Mouse (Mus musculus): ENCODE data around the gene Zswim1. TPM values are rescaled to one million over a fixed set of nuclear protein-coding genes. Genes with fewer than 3 reads are reported as not detected.

Gene Zswim1
- total and polyA plus RNA-seq, 2 experiments from 2014 or later = 25.1 to 35.3 TPM

DNA sequence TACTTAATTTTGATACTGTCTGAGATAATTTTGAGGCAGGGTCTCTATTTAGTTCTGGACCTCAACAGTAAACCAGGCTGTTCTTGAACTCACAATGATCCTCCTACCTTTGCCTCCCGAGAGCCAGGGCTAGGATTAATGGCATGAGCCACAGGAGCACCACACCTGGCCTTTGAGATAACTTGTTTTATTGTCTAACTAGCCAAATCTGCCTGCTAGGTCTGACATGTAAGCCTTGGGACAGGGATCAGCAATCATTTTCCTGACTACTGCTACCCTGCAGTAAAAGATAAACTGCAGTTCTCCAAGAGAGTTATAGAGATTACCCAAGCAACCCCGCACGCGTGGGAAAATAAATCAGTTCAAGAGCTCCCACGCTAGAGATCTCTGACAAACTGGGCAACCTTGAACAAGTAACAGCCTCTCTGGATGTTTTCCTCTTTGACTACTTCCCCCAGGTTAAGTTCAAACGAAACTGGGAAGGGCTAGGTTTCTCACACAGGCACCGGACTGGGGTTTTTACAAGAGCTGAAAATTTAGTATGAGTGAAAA is 37.5 kb upstream of the Zswim1 start:
- peak overlapping the region; percentile 84 for H3K27ac ChIP-seq (ENCODE audit: low read depth, low read length)
- peak overlapping the region; percentile 94 for H3K9ac ChIP-seq (replicated peaks; ENCODE audit: low read length, poor library complexity, severe bottlenecking)
- H3K36me3 ChIP-seq (ENCODE audit: insufficient read depth, low read length) = no peaks in the 10 kb centered on the region
- H3K27me3 ChIP-seq (ENCODE audit: insufficient read depth, low read length) = no peaks in the 10 kb centered on the region
- DNase-seq (ENCODE audit: low spot score) (no peak), ATAC-seq (ENCODE audit: low FRiP score) (no peak)
- H3K4me1 ChIP-seq (ENCODE audit: insufficient read depth, low read length) = peaks cover 6% of the 10 kb centered on the region; the same call in 1 of the 2 replicates
- peak overlapping the region; percentile 77 for H3K4me3 ChIP-seq (ENCODE audit: low read depth, low read length)
- WGBS = 8% methylated on average over 7 of the region's 7 CpGs
- no peaks in the 10 kb centered on the region for H3K9me3 ChIP-seq (ENCODE audit: low read length)
- peak overlapping the region; percentile 90 for H3K4me2 ChIP-seq (ENCODE audit: low read depth, low read length, poor library complexity, severe bottlenecking)
- TF ChIP-seq CTCF (IDR thresholded peaks at IDR 0.05) = no peak

DNA sequence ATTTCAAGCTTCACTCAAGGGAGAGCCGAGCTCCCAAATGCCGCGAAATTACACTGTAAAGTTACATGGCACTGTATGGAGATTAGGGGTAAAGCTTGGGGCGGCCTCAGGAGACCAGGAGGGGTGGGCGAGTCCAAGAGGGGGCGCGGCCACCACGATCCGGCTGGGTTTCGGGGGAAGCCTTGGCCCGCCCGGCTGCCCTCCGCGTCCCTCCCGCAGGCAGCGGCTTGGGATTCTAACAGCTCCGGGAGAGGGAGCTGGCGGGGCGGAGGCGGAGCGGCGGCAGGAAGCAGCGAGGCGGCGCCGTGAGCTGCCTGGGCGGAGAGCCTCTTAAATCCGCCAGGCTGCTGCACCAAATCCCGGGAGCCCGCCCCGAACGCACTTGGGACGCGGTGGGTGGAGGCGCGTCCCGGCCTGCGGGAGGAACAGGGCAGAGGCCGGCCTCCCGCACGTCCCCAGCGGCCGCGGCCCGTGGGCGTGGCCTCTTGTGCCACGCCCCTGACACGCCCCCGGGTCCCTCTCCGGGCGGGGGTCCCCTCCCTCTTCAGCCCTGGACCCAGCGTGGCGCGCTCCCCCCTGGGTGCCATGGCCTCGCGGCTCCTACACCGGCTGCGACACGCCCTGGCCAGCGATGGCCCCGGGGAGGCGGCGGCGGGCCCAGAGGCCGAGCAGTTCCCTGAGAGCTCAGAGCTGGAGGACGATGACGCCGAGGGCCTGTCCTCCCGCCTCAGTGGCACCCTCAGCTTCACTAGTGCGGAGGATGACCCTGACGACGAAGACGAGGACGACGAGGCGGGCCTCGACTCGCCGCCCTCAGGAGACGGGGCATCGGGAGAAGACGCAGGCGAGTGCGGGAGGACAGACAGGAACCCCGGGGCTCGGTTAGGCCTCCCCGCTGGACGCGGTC is 36.8 kb upstream of the Zswim1 start, which contains the start of gene Snx21:
Snx21 (plus strand) TSS at position 343 of the 907 bp plus-strand sequence.
- H3K27ac ChIP-seq (ENCODE audit: low read depth, low read length) = peak within 1 kb of the TSS; percentile 84
- peak; percentile 81 for DNase-seq (ENCODE audit: low spot score)
- peaks cover 6% of the 10 kb centered on the region; the same call in 1 of the 2 replicates for H3K4me1 ChIP-seq (ENCODE audit: insufficient read depth, low read length)
- H3K9ac ChIP-seq (replicated peaks; ENCODE audit: low read length, poor library complexity, severe bottlenecking) = peak within 1 kb of the TSS; percentile 94
- peak within 1 kb of the TSS; percentile 90 for H3K4me2 ChIP-seq (ENCODE audit: low read depth, low read length, poor library complexity, severe bottlenecking)
- peak; percentile 82 for ATAC-seq (ENCODE audit: low FRiP score)
- 2% methylated on average over 75 of the region's 89 CpGs for WGBS
- peak within 1 kb of the TSS; percentile 77 for H3K4me3 ChIP-seq (ENCODE audit: low read depth, low read length)
- peak; percentile 69 for TF ChIP-seq CTCF (IDR thresholded peaks at IDR 0.05)
- no peaks in the 10 kb centered on the region for H3K27me3 ChIP-seq (ENCODE audit: insufficient read depth, low read length)
- H3K36me3 ChIP-seq (ENCODE audit: insufficient read depth, low read length) = peaks cover under 1% of the 10 kb centered on the region; the same call in 1 of the 2 replicates
- H3K9me3 ChIP-seq (ENCODE audit: low read length) = no peaks in the 10 kb centered on the region

DNA sequence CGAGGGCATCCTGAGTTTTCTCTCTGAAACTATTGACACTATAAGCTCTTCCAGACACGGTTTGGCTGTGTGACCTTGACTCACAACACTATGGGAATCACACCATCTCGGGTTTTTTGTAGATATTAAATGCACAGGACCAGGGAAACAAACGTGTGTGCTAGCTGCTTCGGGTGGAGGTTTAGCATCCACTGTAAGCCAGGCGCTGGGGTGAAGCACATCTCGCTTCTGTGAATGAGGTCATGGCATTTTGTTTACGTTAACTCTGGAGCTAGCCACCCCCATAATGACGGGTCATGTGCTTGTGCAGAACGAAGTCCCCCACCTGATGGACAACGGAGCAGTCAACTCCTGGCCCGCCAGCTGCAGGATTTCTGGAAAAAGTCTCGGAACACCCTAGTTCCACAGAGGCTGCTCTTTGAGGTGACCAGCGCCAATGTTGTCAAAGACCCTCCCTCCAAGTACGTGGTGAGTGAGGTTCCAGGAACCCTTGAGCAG is 36.0 kb upstream of the Zswim1 start:
- WGBS = 9% methylated on average over 15 of the region's 15 CpGs
- Histone ChIP-seq H3K27me3 (ENCODE audit: insufficient read depth, low read length) (no peaks in the 10 kb centered on the region), H3K9ac (replicated peaks; ENCODE audit: low read length, poor library complexity, severe bottlenecking) (peak overlapping the region; percentile 94), H3K9me3 (ENCODE audit: low read length) (no peaks in the 10 kb centered on the region), H3K27ac (ENCODE audit: low read depth, low read length) (peak overlapping the region; percentile 84), H3K36me3 (ENCODE audit: insufficient read depth, low read length) (peaks cover 7% of the 10 kb centered on the region; the same call in 1 of the 2 replicates), H3K4me3 (ENCODE audit: low read depth, low read length) (peak overlapping the region; percentile 77), H3K4me2 (ENCODE audit: low read depth, low read length, poor library complexity, severe bottlenecking) (peak overlapping the region; percentile 90), H3K4me1 (ENCODE audit: insufficient read depth, low read length) (peaks cover 6% of the 10 kb centered on the region; the same call in 1 of the 2 replicates)
- no peak for TF ChIP-seq CTCF (IDR thresholded peaks at IDR 0.05)
- ATAC-seq (ENCODE audit: low FRiP score) (0 out of 2 replicates have a peak, but pooled peaks have one; percentile 20), DNase-seq (ENCODE audit: low spot score) (peak; percentile 34)

DNA sequence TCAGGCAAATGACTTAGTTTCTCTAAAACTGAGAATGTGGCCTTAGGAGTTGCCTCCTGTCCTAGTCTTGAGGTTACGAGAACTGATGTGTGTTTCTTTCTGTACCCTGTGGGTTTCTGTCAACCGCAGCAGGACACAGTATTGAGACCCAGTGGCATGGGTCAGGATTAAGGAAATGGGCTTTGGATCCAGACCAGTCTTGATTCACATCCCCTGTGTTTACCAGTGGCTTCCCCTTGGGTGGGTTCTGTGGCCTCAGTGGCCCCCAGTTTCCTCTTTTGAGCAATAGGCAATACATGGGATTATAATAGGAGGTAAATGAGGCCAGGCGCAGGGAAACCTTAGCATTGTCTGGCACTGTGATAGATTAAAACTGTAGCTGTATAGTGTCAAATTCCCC is 35.5 kb upstream of the Zswim1 start:
- Histone ChIP-seq H3K9ac (replicated peaks; ENCODE audit: low read length, poor library complexity, severe bottlenecking) (peak overlapping the region; percentile 94; the same call in 1 of the 2 replicates), H3K27me3 (ENCODE audit: insufficient read depth, low read length) (no peaks in the 10 kb centered on the region), H3K4me2 (ENCODE audit: low read depth, low read length, poor library complexity, severe bottlenecking) (peak overlapping the region; percentile 90), H3K9me3 (ENCODE audit: low read length) (no peaks in the 10 kb centered on the region), H3K27ac (ENCODE audit: low read depth, low read length) (no peak overlapping the region), H3K4me1 (ENCODE audit: insufficient read depth, low read length) (peaks cover 6% of the 10 kb centered on the region; the same call in 1 of the 2 replicates), H3K36me3 (ENCODE audit: insufficient read depth, low read length) (peaks cover 12% of the 10 kb centered on the region; the same call in 1 of the 2 replicates), H3K4me3 (ENCODE audit: low read depth, low read length) (peak overlapping the region; percentile 77)
- no peak for TF ChIP-seq CTCF (IDR thresholded peaks at IDR 0.05)
- WGBS = 82% methylated on average over 3 of the region's 3 CpGs
- no peak for DNase-seq (ENCODE audit: low spot score)
- no peak for ATAC-seq (ENCODE audit: low FRiP score)

DNA sequence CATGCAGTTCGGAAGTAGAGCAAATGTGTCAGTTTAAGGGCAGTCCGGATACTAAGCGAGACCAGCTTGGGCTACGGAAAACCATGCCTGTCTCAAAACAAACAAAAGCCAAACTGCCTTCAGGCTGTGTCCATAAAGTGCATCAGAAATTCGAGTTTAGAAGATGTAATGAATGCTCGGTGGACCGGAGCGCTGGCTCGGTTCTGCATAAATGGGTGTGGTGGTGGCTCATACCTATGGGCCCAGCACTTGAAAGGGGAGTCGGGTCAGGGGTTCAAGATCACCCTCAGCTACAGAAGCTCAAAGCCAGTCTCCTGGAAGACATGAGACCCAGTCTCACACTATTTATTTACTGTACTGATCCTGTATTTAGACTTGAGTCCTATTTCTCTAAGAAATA is 34.7 kb upstream of the Zswim1 start:
- no peak for ATAC-seq (ENCODE audit: low FRiP score)
- Histone ChIP-seq H3K36me3 (ENCODE audit: insufficient read depth, low read length) (peaks cover 20% of the 10 kb centered on the region; the same call in 1 of the 2 replicates), H3K9ac (replicated peaks; ENCODE audit: low read length, poor library complexity, severe bottlenecking) (no peak overlapping the region), H3K27me3 (ENCODE audit: insufficient read depth, low read length) (no peaks in the 10 kb centered on the region), H3K9me3 (ENCODE audit: low read length) (no peaks in the 10 kb centered on the region), H3K4me2 (ENCODE audit: low read depth, low read length, poor library complexity, severe bottlenecking) (no peak overlapping the region; the same call in 1 of the 2 replicates), H3K27ac (ENCODE audit: low read depth, low read length) (no peak overlapping the region), H3K4me3 (ENCODE audit: low read depth, low read length) (no peak overlapping the region), H3K4me1 (ENCODE audit: insufficient read depth, low read length) (peaks cover 6% of the 10 kb centered on the region; the same call in 1 of the 2 replicates)
- DNase-seq (ENCODE audit: low spot score) = no peak
- WGBS = 79% methylated on average over 10 of the region's 10 CpGs
- no peak for TF ChIP-seq CTCF (IDR thresholded peaks at IDR 0.05)
